Mouse (Mus musculus) frontal cortex, adult (tissue): ENCODE results near the gene Hist2h2be.
"Not testable (repeated sequence)": the region's sequence is repeated elsewhere in the genome, so short reads cannot be mapped to it uniquely, and the experiment has no call there.

Source experiments
- ATAC-seq: cut with Nextera tagmentation; 2 replicates; pipeline ENCODE4 v1.9.2; 2017; ENCODE audit warnings: mild to moderate bottlenecking, moderate library complexity, mixed read lengths; ENCODE audit not compliant: low TSS enrichment

Hist2h2be gene

DNA sequence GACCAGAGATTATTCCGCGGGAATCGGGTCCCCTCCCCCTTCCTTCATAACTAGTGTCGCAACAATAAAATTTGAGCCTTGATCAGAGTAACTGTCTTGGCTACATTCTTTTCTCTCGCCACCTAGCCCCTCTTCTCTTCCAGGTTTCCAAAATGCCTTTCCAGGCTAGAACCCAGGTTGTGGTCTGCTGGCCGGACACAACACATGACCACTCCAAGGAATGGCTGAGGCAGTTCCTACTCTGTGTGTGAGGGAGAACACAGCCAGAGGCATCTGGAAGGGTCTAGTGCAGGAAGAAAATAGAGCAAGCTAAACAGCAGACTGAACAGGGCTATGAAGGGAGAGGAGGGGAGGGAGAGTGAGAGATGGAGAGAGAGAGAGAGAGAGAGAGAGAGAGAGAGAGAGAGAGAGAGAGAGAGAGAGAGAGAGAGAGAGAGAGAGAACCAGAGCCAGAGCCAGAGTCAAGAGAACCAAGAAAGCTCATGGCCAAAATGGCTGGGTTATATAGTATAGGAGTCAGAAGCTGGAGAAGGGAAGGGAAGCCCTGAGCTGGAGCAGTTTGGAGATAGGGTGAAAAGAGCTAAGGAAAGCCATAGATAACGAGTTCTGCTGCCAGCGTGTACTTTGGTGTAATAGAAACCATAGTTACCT lies 22.2 kb upstream of the Hist2h2be start:
- ATAC-seq = not testable (repeated sequence)

- no peak for ATAC-seq
Measured at GRCm38 (mm10) chr3:96199731-96200130, 21.2 kb upstream of the Hist2h2be start.

DNA sequence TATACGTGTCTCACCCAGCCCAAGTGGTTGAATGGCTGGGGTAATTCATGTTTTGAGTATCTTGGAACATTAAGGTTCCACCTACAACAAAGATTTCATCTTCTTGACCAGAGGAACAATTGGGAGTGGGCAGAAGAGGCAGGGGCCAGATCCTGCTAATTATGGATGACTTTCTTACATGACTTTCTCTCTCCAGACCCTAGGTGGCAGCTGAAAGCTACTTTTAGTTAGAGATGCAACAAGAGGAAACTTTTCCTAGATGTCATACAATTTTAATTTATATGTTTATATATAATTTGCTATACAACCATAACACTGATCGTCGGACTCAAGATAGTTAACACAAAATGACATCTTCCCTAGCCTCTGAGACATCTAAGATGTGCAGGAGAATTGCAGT lies 13.1 kb upstream of the Hist2h2be start:
- ATAC-seq = no peak

DNA sequence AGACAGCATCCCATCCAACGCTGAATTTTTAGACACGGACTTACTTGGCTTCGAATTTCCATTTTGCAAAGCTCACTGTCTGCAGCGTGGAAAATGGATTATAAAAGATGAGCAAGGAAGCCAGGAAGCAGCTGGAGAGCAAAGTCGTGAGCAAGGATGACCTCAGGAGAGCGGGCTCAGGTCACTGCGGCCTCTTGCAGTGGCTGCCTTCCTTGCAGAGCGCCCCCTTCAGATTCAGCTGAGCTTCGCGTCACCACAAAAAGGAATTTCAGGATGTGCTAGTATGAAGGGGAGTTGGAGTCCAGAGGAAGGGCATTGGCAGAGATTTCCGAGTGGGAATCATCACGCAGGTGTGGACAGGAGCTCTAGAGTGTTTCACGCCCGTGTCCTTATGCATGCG lies 11.7 kb upstream of the Hist2h2be start:
- no peak for ATAC-seq

DNA sequence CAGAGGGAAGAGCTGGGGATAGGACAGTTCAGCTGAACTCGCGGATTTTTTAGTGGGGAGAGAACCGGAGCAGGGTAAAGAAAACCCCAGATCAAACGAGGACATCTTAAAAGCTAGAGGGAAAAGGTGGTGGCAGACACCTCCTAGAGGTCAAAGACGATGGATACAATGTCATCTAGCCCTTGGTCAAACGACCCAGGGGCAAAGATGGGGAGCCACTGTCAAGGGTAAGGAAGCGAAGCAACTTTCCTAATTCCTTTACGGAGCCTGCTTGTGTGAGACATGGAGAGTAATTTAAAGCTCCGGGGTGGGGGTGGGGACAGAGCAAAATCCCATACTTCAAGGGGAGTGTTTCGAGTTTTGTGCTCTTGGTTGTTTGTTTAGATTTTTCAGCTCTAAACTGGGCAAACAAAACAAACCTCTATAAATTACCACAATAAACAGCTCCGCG lies 1.7 kb upstream of the Hist2h2be start:
- ATAC-seq = peak; percentile 21

DNA sequence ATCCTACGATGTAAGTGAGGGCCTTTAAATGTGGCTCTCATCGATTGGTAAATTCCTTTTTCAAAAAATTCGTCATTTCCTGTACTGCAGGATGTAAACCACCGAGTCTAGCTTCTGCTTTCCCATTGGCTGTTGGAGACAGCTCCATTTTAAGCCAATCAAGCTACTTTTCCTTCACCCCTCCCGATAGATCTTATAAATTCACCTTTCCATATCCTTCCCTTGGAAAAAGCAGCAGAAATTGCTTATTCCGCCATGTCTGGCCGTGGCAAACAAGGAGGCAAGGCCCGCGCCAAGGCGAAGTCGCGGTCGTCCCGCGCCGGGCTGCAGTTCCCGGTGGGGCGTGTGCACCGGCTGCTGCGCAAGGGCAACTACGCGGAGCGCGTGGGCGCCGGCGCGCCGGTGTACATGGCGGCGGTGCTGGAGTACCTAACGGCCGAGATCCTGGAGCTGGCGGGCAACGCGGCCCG lies 1.2 kb upstream of the Hist2h2be start, which contains the start of the genes Bola1 and Hist2h2ab:
TSS of gene Bola1 (minus strand) at position 49 of the 470 bp plus-strand sequence.
TSS of gene Hist2h2ab (plus strand) at position 205 of the 470 bp plus-strand sequence.
- ATAC-seq = peak; percentile 88

- not testable (repeated sequence) for ATAC-seq
Measured at GRCm38 (mm10) chr3:96220131-96220764, 671 bp upstream of the Hist2h2be start.

DNA sequence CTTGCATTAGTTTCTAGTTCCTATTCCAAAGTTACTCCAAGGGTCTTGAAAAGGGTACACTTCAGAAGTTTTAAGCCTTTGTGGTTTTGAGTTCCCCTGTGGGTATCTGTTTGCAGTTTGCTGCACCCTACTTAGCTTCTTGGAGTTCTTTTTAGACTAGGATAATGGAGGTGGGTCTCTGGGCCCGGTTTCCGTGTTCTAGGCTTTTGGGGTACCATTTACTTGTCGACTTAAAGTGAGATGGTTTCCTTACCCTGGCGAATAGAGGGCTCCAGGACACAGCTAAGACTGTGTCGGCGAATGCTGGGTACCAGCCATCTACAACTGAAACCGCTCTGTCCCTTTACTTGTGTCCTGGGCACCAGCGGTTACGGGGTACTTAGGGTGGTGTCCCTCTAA lies 720 bp downstream of the Hist2h2be start:
- no peak for ATAC-seq

GRCm38 (mm10) chr3:96222774-96223173 lies 1.9 kb downstream of the Hist2h2be start:
- no peak for ATAC-seq

- no peak for ATAC-seq
Measured at GRCm38 (mm10) chr3:96225421-96225820, 4.5 kb downstream of the Hist2h2be start.

GRCm38 (mm10) chr3:96226695-96227648 lies 6.1 kb downstream of the Hist2h2be start:
- no peak for ATAC-seq

DNA sequence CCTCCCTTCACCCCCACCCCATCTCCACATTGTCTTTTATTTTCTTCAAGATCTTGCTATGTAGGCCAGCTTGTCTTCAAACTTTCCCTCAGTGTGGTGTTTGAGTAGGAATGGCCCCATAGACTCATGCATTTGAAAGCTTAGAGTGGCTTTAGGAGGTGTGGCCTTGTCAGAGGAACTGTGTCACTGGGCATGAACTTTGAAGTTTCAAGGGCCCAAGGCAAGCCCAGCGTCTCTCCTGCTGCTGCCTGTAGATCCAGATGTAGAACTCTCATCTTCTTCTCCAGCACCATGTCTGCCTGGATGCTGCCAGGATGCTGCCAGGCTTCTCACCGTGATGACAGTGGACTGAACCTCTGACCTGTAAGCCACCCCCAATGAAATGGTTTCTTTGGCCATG lies 7.9 kb downstream of the Hist2h2be start:
- ATAC-seq = no peak

DNA sequence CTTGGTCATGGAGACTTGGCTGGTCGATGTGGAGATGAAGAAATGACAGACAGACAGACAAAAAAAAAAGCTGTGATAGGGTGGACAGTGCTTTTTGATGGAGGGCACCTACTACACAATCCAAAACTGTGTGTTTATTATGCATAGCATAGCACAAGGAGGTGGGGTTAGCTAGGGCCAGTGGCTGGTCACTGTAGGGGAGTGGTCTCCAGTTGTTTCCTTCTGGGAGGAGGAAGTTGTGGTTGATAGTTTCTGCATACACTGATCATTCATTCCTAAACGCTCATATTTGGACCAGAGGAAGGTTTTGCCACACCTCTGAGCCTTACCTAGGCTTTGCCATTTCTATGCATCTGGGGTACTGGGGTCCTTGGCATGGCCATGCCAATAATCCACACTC lies 9.5 kb downstream of the Hist2h2be start:
- ATAC-seq = no peak

DNA sequence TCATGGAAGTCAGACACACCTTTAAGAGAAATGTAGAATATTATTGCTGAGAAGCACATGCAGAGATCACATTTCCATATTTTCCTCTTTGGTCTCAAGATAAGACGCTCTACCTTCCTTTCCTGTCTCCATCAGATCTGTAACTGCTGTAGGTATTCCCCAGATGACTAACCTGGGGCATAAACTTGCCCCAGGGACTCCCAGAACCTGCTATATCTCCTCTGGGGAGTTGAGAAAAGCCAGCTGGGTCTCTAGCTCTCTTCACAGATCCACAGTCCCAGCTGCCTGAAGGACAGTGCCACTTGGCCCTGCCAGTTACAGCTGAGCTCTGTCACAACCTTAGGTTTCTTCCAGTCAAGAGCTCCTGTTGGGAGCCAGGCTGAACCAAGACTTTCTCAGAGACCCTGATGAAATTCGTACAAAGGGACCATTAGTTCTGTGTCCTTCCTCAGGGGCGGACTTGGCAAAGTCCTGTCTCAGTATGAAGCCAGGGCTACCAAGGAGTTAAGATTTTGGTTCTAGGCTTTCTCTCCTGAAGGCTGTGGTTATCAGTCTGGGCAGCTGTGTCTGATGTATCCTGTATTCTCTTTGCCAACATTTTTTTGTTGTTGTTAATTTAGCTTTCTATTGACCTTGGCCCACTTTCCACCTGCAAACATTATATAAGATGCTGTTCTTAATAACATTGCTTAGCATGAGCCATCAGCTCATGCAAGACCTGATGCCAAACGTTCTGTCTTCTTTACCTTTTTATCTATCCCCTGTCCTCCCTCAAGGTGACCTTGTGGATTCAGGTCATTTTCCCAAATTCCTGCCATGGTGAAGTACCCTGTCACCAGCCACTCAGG lies 10.2 kb downstream of the Hist2h2be start:
- no peak for ATAC-seq

DNA sequence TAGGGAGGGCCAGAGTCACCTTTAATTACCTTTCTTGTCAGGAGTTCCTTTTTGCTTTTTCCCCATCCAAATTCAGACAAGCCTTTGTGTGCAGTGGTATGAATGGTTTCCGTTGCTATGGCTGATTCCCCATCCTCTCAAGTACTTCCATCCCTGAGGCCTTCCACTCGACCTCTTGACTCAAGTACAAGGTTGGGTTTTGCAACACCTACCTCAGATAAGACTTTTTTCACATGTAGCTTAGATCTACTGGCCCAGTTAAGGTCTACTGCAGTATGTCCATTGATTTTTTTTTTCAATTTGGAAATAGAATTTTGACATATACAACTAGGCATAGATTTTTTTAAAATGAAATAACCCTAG lies 10.8 kb downstream of the Hist2h2be start:
- ATAC-seq = no peak

DNA sequence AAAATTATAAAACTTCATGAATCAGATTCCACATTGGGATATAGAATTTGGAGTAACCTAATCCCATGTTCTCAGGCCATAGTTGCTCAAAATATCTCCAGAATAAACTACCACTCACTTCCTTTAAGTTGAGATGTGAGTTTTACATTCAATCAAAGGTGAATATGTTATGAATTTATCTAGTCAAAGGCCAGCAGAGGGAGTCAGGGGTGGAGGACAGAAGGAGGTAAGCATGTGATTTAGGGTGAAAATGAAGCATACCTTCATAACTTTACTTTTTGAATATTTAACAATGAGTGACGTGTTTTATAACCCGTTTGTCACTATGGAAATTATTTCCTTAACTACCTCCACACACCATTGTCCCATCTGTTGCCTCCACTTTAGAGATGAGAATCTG lies 14.0 kb downstream of the Hist2h2be start:
- ATAC-seq = no peak

DNA sequence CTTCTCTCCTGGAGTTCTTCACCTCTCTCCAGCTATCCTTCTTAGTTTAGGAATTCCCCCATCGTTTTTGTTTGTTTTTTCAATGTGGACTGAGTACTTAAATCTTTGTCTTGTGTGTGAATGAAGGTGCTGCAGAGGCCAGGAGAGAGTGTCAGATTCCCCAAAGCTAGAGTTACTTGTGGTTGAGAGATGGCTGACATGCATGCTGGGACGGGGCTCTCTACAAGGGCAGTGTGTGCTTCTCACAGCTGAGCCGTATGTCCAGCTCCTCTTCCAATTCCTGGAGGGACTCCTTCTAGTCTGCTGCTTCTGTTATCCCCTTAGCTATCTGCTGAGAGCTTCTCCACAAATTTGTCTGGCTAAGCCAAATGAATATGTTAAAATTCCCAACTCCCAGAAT lies 14.9 kb downstream of the Hist2h2be start:
- ATAC-seq = no peak

DNA sequence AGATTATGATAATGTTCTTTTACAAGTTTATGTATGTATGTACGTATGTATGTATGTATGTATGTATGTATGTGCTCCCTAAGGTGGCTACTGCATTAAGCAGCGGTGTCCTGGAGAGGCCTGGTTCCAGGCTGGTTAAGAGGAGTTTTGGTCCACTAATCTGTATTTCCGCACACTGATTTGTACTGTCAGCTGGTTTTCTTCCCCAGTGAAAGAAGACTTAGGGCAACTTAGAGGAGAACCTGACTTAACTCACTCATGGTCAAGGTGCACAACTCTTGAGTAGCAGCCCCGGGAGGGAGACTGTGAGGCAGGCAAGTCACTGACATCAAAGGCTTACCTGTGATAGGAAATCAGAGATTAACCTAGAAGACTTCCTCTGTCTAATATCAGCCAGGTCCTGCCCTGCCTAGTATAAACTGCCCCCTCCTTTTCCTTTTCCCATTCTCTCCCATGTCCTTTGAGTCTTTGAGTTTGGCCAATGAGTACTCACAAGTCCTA lies 16.0 kb downstream of the Hist2h2be start:
- no peak for ATAC-seq

GRCm38 (mm10) chr3:96237335-96237903 lies 16.5 kb downstream of the Hist2h2be start:
- ATAC-seq = no peak

DNA sequence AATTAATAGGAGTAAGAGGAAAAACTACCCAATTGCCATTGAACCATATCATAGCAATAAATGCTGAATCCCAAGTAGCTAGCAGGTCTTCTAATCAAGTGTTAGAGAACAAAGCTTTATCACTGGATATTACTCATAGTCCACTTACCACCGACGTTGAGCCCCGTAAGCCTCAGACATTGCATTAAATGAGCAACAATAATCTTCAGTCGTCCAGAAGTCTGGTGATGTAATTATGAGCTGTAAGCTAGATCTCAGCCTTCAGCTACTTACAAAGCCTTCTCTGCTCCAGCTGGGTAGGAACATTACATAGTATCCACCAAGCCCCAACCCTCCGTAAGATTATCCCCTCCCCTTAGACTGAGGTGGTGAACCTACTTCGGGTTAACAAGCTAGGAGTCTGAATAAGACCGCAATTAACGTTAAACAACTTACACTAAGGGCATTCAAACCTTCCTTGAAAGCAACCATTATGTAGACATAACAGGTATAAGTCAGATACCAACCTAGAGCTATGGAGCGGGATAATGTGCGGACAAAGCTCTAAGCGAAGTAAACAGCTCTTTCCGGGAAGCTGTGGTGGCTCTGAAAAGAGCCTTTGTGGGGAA lies 17.1 kb downstream of the Hist2h2be start:
- no peak for ATAC-seq
